Mouse (Mus musculus): ENCODE results near the gene Hc.

The Hc gene

GRCm38 (mm10) chr2:35058325-35058724, 2.9 kb downstream of the Hc start:
- in situ Hi-C loops (cut with MboI, MseI): no loop called here

DNA sequence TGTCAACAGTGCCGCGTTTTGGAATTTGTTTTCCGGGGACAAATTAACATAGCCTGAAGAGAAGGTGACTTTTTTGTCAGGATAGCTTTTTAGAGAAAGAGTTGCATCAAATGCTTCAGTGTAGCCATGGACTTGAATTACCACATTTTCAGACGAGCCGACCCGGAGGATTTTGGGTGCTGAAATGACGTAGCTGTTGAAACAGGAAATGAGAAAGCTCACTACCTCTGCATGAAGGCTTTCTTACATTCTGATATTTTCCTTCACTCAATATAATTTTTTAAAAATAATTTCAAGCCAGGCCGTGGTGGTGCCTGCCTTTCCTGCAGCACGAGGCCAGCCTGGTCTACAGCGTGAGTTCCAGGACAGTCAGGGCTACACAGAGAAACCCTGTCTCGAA, 4.0 kb downstream of the Hc start:
- in situ Hi-C loops (cut with MboI, MseI): no loop called here

GRCm38 (mm10) chr2:35048851-35049250, 12.4 kb downstream of the Hc start:
- in situ Hi-C loops (cut with MboI, MseI): loop anchor here in 1 of 2 experiments (5.0 kb wide), 1 partner anchor 58 kb away; the partner anchor contains the start of gene Cntrl

- in situ Hi-C loops (cut with MboI, MseI): loop anchor here in 1 of 2 experiments (5.0 kb wide), 1 partner anchor 62 kb away; the partner anchor contains the start of gene Cntrl
Observed at GRCm38 (mm10) chr2:35044956-35045355, 16.3 kb downstream of the Hc start.

GRCm38 (mm10) chr2:35038580-35039375, 22.5 kb downstream of the Hc start:
- in situ Hi-C loops (cut with MboI, MseI): no loop called here

DNA sequence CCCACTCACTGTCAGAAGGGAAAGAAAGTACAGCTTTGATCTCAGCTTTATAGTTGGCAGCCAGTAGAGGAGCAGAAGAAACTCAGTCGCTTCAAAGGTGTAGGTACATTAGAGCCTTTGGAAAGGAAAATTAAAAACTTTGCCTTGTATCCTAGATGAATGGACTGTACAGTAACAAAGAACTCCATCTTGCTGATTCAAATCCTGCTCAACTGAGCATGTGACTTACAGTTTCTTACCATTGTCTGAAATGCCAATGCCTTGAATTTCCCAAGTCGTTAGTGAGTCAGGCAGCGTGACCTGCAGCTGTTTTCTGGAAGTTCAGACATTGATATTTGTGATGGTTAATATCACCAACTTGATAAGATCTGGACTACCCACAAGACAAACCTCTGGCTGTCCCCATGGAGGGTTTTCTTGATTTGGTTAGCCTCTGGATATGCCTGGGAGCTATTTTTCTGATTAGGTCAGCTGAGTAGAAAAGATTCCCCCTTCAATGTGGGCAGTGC, 36.5 kb downstream of the Hc start:
- in situ Hi-C loops (cut with MboI, MseI): loop anchor here in 1 of 2 experiments (5.0 kb wide), 1 partner anchor 37 kb away; no protein-coding TSS in a partner anchor

- in situ Hi-C loops (cut with MboI, MseI): no loop called here
Observed at GRCm38 (mm10) chr2:35021806-35022205, 39.4 kb downstream of the Hc start.

- in situ Hi-C loops (cut with MboI, MseI): no loop called here
Observed at GRCm38 (mm10) chr2:35015861-35016260, 45.4 kb downstream of the Hc start.

DNA sequence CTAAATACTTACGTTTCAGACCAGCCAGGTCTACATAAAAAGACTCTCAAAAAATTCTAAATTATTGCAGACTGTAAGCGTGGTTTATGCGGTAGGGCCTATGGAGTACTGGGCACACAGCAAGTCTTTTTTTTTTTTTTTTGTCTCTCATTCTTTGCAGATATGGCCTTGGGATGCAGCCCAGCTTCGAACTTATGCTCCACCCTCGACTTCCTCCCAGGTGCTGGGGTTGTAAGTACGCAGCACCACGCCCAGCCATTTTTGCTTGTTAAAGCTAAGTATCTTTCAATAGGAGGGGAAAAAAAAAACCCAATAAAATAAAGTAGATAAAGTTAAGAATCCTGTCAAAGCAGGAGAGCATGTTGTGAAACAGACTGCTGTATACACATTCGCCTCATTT, 49.6 kb downstream of the Hc start:
- in situ Hi-C loops (cut with MboI, MseI): no loop called here

DNA sequence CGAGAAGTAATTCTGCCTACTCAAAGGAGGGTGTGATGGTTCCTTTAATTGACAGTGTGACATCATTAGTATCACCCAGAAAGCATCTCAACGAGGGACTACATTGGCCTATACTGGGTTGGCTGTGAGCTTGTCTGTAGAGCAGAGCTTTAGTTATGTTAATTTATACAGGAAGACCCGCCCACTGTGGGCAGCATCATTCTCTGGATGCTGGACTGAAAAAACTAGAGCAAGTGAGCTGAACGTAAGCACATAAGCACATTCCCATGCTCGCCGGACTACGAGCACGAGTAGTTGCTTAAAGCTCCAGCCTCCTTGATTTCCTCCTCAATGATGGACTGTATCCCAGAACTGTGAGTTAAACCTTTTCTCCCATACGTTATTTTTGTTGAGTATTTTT, 62.3 kb downstream of the Hc start:
- in situ Hi-C loops (cut with MboI, MseI): no loop called here

DNA sequence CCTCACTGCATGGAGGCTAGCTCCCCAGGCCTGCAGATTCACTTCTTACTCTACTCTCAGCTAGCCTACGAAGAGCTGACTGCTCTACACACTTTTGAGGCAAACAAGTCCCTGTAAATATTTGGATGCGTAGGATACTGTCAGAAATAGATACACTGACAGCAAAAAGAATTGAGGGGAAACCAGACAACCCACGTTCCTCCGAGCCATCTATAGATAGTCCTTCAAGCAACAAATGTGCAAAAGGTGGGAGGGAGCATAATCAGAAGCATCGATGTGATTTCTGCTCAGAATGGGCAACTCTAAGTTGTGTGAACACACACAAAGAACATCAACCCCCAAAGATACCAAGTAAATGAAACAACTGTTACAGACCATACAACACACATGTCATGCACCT, 64.7 kb downstream of the Hc start:
- in situ Hi-C loops (cut with MboI, MseI): no loop called here

- in situ Hi-C loops (cut with MboI, MseI): no loop called here
Observed at GRCm38 (mm10) chr2:34993696-34994356, 67.4 kb downstream of the Hc start.

DNA sequence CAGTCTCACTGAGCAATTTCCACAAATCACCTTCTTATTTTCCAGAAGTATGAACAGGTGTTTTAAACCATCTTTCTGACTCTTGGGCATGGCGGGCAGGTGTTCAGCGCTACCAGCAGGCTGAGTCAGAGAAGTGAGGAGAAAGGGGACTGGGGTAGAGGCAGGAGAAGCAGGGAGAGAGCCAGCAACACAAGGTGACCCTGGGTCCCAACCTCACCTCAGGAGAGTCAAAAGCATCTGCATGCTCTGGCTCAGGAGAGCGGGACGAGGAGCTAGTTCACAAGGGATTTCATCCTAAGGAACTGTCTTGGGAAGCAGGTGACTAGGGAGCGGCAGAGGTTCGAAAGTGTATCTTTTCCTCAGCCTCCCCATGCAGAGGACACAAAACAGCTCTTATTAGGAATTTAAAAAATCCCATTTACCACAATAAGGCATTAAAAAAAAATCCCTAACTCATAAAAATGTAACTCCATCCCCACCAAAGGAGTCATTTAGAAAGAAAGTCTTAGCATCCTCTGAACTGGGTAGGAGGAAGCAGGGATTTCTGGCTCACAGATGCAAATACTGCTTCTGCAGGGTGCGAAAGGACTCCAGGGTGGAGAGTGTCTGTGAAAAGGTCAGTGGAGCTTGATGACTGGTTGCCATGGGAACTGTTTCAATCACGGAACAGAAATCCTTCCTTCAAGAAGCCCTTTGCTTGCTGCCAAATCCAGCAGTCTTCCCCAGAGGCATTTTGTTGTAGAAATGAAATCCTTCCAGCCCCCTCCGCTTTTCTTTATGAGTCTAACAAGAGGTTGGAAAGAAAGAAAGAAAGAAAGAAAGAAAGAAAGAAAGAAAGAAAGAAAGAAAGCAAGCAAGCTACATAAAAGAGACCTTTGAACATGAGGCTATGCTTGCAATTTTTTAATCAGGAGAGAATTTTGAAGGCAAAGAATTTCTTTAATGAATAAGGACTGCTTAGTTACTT, 68.2 kb downstream of the Hc start:
- in situ Hi-C loops (cut with MboI, MseI): no loop called here

GRCm38 (mm10) chr2:34991966-34992365, 69.3 kb downstream of the Hc start:
- in situ Hi-C loops (cut with MboI, MseI): no loop called here

DNA sequence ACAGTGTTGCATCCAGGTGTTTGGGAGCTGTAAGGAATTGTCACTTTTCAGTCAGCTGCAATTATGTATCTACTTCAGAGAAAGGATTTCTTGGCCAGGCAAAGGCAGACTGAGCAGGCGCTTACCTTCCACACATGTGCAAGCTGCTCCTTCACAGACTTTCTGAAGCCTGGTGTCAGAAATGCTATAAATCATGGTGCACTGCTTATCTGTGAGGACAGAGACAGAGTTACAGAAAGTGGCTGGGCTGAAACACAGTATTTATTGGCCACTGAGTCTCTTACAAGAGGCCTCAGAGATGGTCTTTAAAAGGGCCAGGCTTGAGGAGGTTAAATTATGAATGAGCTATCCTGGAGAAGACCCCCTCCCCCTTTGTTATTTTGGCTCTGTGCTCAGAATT, 71.5 kb downstream of the Hc start:
- in situ Hi-C loops (cut with MboI, MseI): loop anchor here in 1 of 2 experiments (5.0 kb wide), 1 partner anchor 38 kb away; no protein-coding TSS in a partner anchor

DNA sequence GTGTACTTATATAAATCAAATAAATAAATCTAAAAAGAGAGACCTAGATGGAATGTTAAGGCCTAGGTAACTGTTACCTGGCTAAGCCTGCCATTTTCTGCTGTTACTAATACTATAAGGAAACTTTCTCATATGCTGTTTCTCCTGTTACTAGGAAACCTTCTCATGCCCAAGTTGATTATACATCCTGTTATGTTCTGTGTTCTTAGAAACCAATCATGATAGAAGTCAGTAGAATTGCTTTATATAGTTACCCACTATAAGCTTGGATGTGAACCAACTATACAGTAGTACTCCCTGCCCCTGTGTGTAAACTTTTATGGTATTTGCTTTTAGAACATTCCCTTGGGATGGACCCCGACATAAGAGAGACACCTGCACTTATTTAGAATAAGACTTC, 73.6 kb downstream of the Hc start:
- in situ Hi-C loops (cut with MboI, MseI): loop anchor here in 1 of 2 experiments (5.0 kb wide), 1 partner anchor 40 kb away; no protein-coding TSS in a partner anchor

GRCm38 (mm10) chr2:34984885-34985284, 76.4 kb downstream of the Hc start:
- in situ Hi-C loops (cut with MboI, MseI): loop anchor here in 1 of 2 experiments (5.0 kb wide), 1 partner anchor 42 kb away; no protein-coding TSS in a partner anchor

- in situ Hi-C loops (cut with MboI, MseI): no loop called here
Observed at GRCm38 (mm10) chr2:34982906-34983698, 78.1 kb downstream of the Hc start.

DNA sequence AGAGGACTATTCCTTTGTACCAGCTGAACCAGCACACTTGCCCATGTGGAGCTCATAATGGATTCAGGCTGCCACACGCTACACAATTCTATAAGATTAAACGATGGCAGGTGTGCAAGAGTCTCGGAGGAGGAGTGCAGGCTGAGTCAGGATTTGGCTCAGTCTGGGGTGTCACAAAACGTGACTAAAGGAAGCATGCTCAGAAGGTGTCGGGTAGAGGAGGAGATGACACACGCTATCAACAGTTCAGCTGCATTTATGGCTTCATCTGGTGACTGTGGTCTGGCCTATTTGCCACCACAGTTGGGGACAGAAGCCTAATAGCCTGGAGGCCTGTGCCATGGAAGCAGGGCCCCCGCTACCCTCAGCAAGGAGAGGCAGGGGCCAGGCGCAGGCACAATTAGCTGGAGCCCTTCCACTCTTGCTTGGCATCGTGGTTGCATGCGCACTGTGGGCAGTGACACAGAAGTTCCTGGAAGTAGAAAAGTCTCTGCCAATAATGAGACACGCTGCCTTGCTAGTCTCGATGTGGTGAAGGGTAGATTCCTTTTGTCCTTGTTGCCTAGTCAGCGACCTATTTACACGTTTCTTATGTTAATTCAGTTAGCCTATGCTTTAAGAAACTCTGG, 79.0 kb downstream of the Hc start:
- in situ Hi-C loops (cut with MboI, MseI): no loop called here

DNA sequence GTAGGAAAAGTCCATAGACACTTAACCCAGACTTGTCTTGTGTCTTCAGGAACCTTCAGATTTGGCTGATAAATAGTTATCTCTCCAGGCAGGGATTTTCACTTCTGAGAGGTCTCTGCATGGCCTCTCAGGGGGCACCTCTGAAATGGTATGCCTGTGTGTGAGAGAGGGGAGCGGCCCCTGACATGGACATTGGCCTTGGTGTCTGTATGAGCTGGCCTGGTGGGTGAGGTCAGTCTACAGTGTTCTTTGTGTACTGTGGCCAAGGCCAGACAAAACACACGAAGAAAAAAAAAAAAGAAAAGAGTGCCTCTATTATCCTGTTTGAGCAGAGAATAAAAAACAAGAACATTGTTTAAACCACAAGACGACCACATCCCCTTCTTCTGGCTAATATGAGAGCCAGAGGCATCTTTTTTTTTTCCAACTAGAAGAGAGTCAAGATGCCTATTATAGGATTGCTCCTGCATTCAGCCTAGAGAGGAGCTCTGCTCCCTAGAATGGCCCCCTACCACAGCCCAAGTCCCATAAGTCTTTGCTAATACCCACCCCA, 81.7 kb downstream of the Hc start:
- in situ Hi-C loops (cut with MboI, MseI): no loop called here

All from T-helper 17 cell (primary cell).